Mouse (Mus musculus): Measurements from ENCODE around the gene 1110051M20Rik. TPM values are rescaled to one million over a fixed set of nuclear protein-coding genes. Genes with fewer than 3 reads are reported as not detected.

The 1110051M20Rik gene
- polyA plus RNA-seq, 2 experiments = 1.6 to 6.6 TPM

GRCm38 (mm10) chr2:91327968-91328728 is 116.4 kb downstream of the 1110051M20Rik start:
- H3K27me3 ChIP-seq (ENCODE audit: control insufficient read depth, insufficient read depth, low read length) = no peaks in the 10 kb centered on the region
- ATAC-seq (ENCODE audit: insufficient read depth) = no peak
- H3K4me1 ChIP-seq (replicated peaks; ENCODE audit: control insufficient read depth in 2 of 2, insufficient read depth in 2 of 2, low read length in 1 of 2) = peaks cover 0 to 3% of the 10 kb centered on the region in 2 experiments; a peak in 1 of 4 replicates
- no peak overlapping the region for H3K4me3 ChIP-seq (ENCODE audit: insufficient read depth in 1 of 2, low read depth in 2 of 2, low read length in 2 of 2)
- WGBS (ENCODE audit: insufficient replicate concordance) = 50% methylated on average over 12 of the region's 12 CpGs
- H3K36me3 ChIP-seq (replicated peaks; ENCODE audit: control insufficient read depth, insufficient read depth, low read depth) = no peaks in the 10 kb centered on the region
- no peak overlapping the region for H3K4me2 ChIP-seq (ENCODE audit: low read depth)
- DNase-seq (ENCODE audit: low read depth in 3 of 3, low spot score in 3 of 3) = no peak
- H3K9me3 ChIP-seq (ENCODE audit: control insufficient read depth, low read length) = no peaks in the 10 kb centered on the region
- TF ChIP-seq CTCF (IDR thresholded peaks at IDR 0.05; ENCODE audit: low read depth) (no peak), EP300 (IDR thresholded peaks at IDR 0.05; ENCODE audit: low read depth) (no peak)
- H3K9ac ChIP-seq (replicated peaks) = no peak overlapping the region
- no peak overlapping the region for H3K27ac ChIP-seq

GRCm38 (mm10) chr2:91326746-91327350 is 117.7 kb downstream of the 1110051M20Rik start:
- H3K9ac ChIP-seq (replicated peaks) = no peak overlapping the region
- H3K4me2 ChIP-seq (ENCODE audit: low read depth) = no peak overlapping the region
- TF ChIP-seq EP300 (IDR thresholded peaks at IDR 0.05; ENCODE audit: low read depth) = no peak
- no peak for TF ChIP-seq CTCF (IDR thresholded peaks at IDR 0.05; ENCODE audit: low read depth)
- DNase-seq (ENCODE audit: low read depth in 3 of 3, low spot score in 3 of 3) (no peak), ATAC-seq (ENCODE audit: insufficient read depth) (no peak)
- H3K4me3 ChIP-seq (ENCODE audit: insufficient read depth in 1 of 2, low read depth in 2 of 2, low read length in 2 of 2) = no peak overlapping the region
- no peaks in the 10 kb centered on the region for H3K27me3 ChIP-seq (ENCODE audit: control insufficient read depth, insufficient read depth, low read length)
- H3K27ac ChIP-seq = no peak overlapping the region
- H3K4me1 ChIP-seq (replicated peaks; ENCODE audit: control insufficient read depth in 2 of 2, insufficient read depth in 2 of 2, low read length in 1 of 2) = peaks cover 0 to 3% of the 10 kb centered on the region in 2 experiments; a peak in 1 of 4 replicates
- 79% methylated on average over 13 of the region's 13 CpGs for WGBS (ENCODE audit: insufficient replicate concordance)
- no peaks in the 10 kb centered on the region for H3K9me3 ChIP-seq (ENCODE audit: control insufficient read depth, low read length)
- no peaks in the 10 kb centered on the region for H3K36me3 ChIP-seq (replicated peaks; ENCODE audit: control insufficient read depth, insufficient read depth, low read depth)

GRCm38 (mm10) chr2:91324761-91325421 is 119.6 kb downstream of the 1110051M20Rik start:
- no peaks in the 10 kb centered on the region for H3K36me3 ChIP-seq (replicated peaks; ENCODE audit: control insufficient read depth, insufficient read depth, low read depth)
- no peak overlapping the region for H3K27ac ChIP-seq
- no peaks in the 10 kb centered on the region for H3K9me3 ChIP-seq (ENCODE audit: control insufficient read depth, low read length)
- DNase-seq (ENCODE audit: low read depth in 3 of 3, low spot score in 3 of 3) = no peak
- H3K27me3 ChIP-seq (ENCODE audit: control insufficient read depth, insufficient read depth, low read length) = no peaks in the 10 kb centered on the region
- H3K9ac ChIP-seq (replicated peaks) = no peak overlapping the region
- 67% methylated on average over 15 of the region's 15 CpGs for WGBS (ENCODE audit: insufficient replicate concordance)
- H3K4me1 ChIP-seq (replicated peaks; ENCODE audit: control insufficient read depth in 2 of 2, insufficient read depth in 2 of 2, low read length in 1 of 2) = peaks cover 0 to 6% of the 10 kb centered on the region in 2 experiments; a peak in 1 of 4 replicates
- TF ChIP-seq EP300 (IDR thresholded peaks at IDR 0.05; ENCODE audit: low read depth) (no peak), CTCF (IDR thresholded peaks at IDR 0.05; ENCODE audit: low read depth) (no peak)
- ATAC-seq (ENCODE audit: insufficient read depth) = no peak
- H3K4me2 ChIP-seq (ENCODE audit: low read depth) = no peak overlapping the region
- no peak overlapping the region for H3K4me3 ChIP-seq (ENCODE audit: insufficient read depth in 1 of 2, low read depth in 2 of 2, low read length in 2 of 2)

- no peak overlapping the region for H3K4me2 ChIP-seq (ENCODE audit: low read depth)
- H3K9ac ChIP-seq (replicated peaks) = no peak overlapping the region
- no peak overlapping the region for H3K4me3 ChIP-seq (ENCODE audit: insufficient read depth in 1 of 2, low read depth in 2 of 2, low read length in 2 of 2)
- WGBS (ENCODE audit: insufficient replicate concordance) = 83% methylated on average over 1 of the region's 1 CpGs
- no peaks in the 10 kb centered on the region for H3K9me3 ChIP-seq (ENCODE audit: control insufficient read depth, low read length)
- H3K27me3 ChIP-seq (ENCODE audit: control insufficient read depth, insufficient read depth, low read length) = no peaks in the 10 kb centered on the region
- TF ChIP-seq EP300 (IDR thresholded peaks at IDR 0.05; ENCODE audit: low read depth) (no peak), CTCF (IDR thresholded peaks at IDR 0.05; ENCODE audit: low read depth) (no peak)
- DNase-seq (ENCODE audit: low read depth in 3 of 3, low spot score in 3 of 3) = no peak
- peaks cover 0 to 6% of the 10 kb centered on the region in 2 experiments; a peak in 1 of 4 replicates for H3K4me1 ChIP-seq (replicated peaks; ENCODE audit: control insufficient read depth in 2 of 2, insufficient read depth in 2 of 2, low read length in 1 of 2)
- ATAC-seq (ENCODE audit: insufficient read depth) = no peak
- H3K36me3 ChIP-seq (replicated peaks; ENCODE audit: control insufficient read depth, insufficient read depth, low read depth) = no peaks in the 10 kb centered on the region
- no peak overlapping the region for H3K27ac ChIP-seq
These were observed 120.2 kb downstream of the 1110051M20Rik start for GRCm38 (mm10) chr2:91324346-91324745.

- Histone ChIP-seq H3K4me1 (replicated peaks; ENCODE audit: control insufficient read depth in 2 of 2, insufficient read depth in 2 of 2, low read length in 1 of 2) (peaks cover 0 to 4% of the 10 kb centered on the region in 2 experiments; a peak in 1 of 4 replicates), H3K4me3 (ENCODE audit: insufficient read depth in 1 of 2, low read depth in 2 of 2, low read length in 2 of 2) (no peak overlapping the region), H3K9me3 (ENCODE audit: control insufficient read depth, low read length) (no peaks in the 10 kb centered on the region), H3K27ac (no peak overlapping the region), H3K36me3 (replicated peaks; ENCODE audit: control insufficient read depth, insufficient read depth, low read depth) (no peaks in the 10 kb centered on the region), H3K4me2 (ENCODE audit: low read depth) (no peak overlapping the region), H3K9ac (replicated peaks) (no peak overlapping the region), H3K27me3 (ENCODE audit: control insufficient read depth, insufficient read depth, low read length) (no peaks in the 10 kb centered on the region)
- no peak for TF ChIP-seq CTCF (IDR thresholded peaks at IDR 0.05; ENCODE audit: low read depth)
- TF ChIP-seq EP300 (IDR thresholded peaks at IDR 0.05; ENCODE audit: low read depth) = no peak
- DNase-seq (ENCODE audit: low read depth in 3 of 3, low spot score in 3 of 3) (no peak), ATAC-seq (ENCODE audit: insufficient read depth) (no peak)
- WGBS (ENCODE audit: insufficient replicate concordance) = 24% methylated on average over 4 of the region's 4 CpGs
These were observed 122.0 kb downstream of the 1110051M20Rik start for GRCm38 (mm10) chr2:91322490-91322889.

Measured in liver, embryonic 14.5 days (tissue).